Mouse (Mus musculus) left cerebral cortex, postnatal 14 days (tissue): ENCODE measurements around the gene Ulk4. TPM values are rescaled to one million over a fixed set of nuclear protein-coding genes. Genes with fewer than 3 reads are reported as not detected.

Experiments used
- DNase-seq, 2 experiments: peaks; one replicate each; pipeline ENCODE4 v3.0.0; 2021 to 2022; ENCODE audit warnings: low spot score in 2 of 2, mixed read lengths in 1 of 2
- intact Hi-C: fragments of 180-260 bp; cut with DNase I; formaldehyde crosslinking; loops from one replicate; pipeline ENCODE4 v1.15.1; 2025
- total RNA-seq, 2 experiments: library from RNA; stranded (reverse); gene quantifications; 2 replicates each; pipeline ENCODE4 v1.2.3; 2021

The Ulk4 gene
- total RNA-seq, 2 experiments from 2014 or later = 8.8 to 8.9 TPM

DNA sequence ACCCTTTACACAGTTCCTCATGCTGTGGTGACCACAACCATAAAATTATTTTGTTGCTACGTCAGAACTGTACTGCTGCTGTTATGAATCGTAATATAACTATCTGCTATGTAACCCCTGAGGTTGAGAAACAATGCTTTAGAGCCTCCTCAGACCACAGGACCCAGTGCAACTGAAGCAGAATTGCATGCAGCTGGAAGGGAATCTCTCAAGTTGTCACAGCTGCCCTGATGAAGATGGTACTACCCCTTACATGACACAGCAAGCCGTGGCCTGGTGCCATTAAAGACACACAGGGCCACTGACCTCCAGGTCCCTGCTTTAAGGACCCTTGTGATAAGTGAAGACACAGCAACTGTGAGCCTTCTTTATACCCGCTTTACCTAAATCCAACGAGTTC lies 123.7 kb downstream of the Ulk4 start:
- intact Hi-C loops = no loop called here
- no peak for DNase-seq

DNA sequence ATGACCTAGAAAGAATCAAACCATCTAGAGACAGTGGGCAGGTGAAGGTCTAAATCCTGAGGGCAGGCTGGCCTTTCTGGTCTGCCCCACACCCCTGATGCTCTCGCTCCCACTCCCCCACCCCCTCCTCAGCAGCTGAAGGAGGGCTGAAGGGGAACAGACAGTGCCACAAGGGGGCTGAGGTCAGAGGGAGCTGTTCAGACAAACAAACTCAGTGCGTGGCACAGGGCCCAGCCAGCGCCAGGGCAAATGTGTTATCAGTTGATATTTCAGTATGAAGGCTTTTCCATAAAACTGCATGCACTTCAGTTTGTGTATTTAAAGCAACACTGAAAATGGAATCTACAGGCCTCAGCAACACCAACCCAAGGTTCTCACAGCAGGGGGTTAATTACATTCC lies 128.4 kb downstream of the Ulk4 start:
- intact Hi-C loops = no loop called here
- no peak for DNase-seq

DNA sequence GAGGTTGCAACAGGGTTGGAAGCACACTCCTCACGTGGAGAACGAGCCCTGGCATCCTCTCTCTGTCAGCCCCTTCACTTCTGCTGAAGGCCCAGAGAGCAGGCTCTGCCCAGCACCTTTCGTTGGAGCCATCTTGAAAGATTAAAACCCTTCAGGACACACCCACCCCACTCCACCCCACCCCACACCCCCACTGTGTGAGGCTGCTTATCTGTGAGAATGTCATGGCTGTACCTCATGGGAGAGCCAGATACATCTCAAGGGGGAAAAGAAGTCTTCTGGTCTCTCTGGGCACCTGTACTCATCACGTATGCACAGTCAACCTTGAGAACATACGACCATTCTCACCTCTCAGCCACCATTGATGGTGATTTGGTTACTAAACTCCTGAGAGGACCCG lies 133.8 kb downstream of the Ulk4 start:
- intact Hi-C loops = no loop called here

DNA sequence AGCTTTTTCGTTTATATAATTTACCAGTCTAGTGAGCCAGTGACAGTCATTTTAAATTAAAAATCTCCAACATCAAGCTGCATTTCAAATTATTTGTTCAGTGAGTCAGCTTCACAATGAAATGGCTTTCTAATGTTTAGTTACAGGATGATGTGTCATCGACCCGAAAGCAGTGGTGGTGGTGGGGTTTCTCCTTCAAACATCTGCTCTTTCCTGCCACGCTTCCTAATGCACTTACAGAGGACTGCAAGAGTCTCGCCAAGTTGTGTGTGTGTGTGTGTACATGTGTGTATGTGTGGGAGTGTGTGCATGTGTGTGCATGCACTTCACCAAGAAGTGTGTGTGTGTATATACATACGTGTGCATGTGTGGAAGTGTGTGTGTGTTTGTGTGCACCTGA lies 144.4 kb downstream of the Ulk4 start:
- DNase-seq = no peak
- intact Hi-C loops = no loop called here

More for the DNA sequence above, 133.8 kb downstream of the Ulk4 start:
- DNase-seq = no peak

DNA sequence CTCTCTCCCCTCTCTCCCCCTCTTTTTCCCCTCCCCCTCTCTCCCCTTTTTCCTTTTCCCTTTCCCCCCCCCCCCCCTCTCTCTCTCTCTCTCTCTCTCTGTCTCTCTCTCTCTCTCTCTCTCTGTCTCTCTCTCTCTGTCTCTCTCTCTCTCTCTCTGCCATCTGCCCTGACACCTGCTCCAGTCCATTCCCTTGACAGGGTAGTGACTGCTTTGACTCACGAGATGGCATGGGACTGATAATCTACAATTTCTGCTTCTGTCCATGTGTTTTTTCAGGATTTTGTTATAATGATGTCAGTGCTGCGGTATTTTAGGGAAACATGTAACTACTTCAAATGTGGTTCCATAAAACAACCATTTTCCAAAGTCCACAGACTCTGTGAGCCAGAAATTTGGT lies 147.5 kb downstream of the Ulk4 start:
- intact Hi-C loops = no loop called here
- DNase-seq = no peak

DNA sequence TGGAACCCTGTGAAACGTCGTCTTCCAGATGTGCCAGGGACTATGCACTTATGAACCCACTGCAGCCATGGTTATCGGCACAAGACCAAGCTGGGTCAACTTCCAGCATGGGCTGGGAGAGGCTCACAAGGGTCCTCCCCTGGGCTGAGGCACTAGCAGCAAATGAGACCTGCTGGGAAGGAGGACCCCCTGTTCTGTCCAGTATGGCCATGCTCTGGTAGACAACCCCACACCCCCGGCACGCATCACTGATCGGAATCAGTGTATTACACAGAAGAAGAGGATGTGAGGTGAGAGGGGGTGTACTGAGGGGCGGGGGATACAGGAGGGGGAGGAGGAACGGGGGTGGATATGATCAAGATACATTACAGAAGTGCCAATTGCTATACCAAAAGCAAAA lies 148.1 kb downstream of the Ulk4 start:
- intact Hi-C loops = no loop called here
- DNase-seq = no peak

DNA sequence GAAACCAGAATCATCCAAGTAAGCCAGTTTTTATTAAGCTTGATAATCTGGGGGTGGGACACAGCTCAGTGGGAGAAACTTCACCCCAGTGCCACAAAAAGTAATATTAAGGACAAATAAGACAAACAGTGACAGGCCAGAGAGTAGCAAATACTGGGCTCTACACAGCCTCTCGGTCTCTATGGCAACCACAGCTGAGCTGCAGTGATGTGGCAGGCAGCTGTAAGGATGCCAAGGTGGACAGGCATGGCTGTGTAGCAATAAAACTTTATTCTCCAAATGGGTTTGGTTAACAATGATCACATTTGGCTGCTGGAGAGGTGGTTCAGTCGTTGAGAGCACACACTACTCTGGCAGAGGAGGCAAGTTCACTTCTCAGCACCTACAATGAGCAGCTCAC lies 150.0 kb downstream of the Ulk4 start:
- intact Hi-C loops = no loop called here
- peak; percentile 19 to 67 for DNase-seq

DNA sequence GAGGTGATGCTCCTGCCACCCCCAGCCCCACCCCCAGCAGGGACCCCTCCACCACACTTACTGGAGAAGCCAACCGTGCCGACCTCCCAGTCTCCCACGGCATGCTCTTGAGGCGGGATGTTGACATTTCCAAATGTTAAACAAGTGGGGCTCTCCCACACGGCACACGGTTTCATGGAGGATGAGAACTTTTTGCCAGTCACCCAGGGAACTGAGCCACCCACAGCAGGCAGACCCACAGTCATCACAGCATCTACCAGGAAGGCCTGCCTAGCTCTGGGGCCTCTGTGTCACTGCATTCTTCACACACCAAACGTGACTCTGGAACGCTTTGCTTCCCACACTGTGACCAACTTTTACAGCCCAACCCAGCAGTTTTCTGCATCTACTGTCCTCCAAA lies 152.3 kb downstream of the Ulk4 start:
- no peak for DNase-seq

DNA sequence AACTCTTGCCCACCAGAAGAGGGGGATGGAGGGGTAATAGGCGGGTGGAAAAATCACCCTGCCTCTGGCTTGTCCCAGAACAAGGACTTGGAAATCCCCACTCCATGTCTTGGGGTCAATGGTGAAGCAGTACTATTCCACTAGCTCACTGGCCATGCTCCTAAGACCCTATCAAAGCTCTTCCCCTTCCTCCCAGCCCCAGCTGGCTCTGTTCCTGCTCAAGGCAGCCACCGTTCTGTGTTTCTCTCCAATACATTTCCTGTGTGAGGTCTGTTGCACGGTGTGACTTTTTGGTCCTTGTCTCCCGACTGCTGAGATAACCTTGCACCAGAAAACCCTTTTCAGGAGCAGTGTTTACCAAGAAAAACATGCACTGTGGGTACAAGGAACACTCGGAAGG lies 155.0 kb downstream of the Ulk4 start:
- DNase-seq = no peak
- intact Hi-C loops = no loop called here

More for the DNA sequence above, 152.3 kb downstream of the Ulk4 start:
- intact Hi-C loops = no loop called here

DNA sequence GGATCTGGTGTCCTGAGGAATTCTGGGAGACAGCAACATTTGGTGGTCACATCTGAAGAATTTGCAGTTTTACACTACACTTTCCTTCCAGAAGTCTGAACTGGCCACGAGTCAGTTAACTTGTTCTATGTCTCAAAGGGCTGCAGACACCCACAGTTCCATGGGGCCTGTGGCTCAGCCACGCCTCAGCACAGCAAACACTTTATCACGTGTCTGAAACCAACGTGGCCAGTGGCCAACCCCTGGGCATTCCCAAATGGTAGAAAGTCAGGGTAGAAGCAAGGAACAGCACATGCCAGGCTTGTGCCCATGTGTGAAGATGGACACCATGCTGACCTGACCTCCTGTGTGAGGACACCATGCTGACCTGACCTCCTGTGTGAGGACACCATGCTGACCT lies 159.1 kb downstream of the Ulk4 start:
- intact Hi-C loops = no loop called here
- DNase-seq = no peak

DNA sequence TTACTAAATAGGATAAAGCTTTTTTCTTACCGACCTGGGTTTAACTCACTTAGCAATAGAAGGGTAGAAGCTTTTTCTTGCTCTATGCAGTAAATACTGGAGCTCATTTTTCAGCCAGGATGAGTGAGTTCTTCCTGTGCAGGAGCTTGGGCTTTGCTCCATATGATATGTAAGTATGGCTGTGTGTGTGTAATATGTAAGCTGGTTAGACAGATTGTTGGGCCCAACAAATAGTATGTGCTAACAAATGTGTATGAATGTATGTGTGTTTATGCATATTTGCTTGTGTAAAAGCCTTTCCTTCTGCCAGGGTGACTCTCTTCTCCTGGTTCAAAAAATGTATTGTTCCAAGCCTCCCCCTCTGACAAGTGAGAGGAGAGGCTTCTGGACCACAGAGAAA lies 164.9 kb downstream of the Ulk4 start:
- DNase-seq = no peak
- intact Hi-C loops = no loop called here

DNA sequence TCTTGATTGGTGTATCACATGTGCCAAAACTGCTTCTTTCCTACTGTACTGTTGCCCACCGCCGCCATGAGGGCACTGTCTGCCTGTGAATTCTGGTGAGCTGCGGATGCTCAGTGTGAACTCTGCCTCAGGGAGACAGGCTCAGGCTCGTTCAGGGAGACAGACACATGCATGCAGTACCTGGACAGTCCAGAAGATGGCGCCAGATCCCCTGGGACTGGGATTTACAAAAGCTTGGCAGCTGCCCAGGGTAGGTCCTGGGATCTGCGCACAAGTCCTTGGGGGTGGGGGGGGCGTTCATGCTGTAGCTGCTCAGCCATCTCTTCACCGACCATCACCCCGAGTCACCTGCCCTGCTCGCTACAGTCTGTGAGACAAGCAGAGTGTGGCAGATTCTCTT lies 168.9 kb downstream of the Ulk4 start:
- peak; percentile 74 to 76 for DNase-seq
- intact Hi-C loops = no loop called here

DNA sequence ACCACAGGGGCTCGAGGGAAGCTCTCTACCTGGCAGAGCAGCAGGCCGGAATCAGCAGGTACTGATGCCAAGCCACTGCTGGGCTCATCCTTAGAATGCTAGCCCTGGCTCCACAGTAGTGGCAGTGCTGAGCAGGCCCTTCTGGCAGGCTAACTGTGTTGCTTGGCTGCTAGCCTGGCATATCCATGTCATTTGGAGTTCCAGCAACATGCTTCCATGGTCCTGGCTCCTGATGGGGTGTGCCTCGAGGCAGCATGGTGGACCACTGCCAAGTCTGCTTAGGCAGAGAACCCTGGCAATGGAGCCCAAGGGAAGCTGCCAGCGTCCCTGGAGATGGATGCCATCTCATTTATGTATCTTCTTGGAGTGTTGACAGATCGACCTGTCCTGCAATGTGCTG lies 169.4 kb downstream of the Ulk4 start:
- intact Hi-C loops = no loop called here
- DNase-seq = peak; percentile 67 to 82

DNA sequence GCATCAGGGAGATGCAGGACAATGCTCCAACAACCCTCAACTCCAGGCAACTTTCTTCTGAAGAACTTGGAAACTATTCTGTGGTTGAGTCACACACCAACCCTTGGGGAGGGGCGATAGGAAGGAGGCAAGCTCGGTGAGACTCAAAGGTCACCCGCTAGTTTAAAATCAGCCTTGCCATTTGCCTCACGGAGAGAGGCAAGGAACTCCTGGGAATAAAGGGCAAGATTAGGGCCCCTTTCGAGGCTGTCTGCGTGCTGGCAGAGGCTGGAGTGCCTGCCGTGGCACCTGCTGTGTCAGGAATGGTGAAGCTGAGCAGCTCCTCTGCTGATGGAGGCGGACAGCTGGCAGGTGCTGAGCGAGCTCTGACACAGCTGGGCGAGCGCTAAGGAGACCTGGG lies 169.9 kb downstream of the Ulk4 start:
- no peak for DNase-seq
- intact Hi-C loops = no loop called here

DNA sequence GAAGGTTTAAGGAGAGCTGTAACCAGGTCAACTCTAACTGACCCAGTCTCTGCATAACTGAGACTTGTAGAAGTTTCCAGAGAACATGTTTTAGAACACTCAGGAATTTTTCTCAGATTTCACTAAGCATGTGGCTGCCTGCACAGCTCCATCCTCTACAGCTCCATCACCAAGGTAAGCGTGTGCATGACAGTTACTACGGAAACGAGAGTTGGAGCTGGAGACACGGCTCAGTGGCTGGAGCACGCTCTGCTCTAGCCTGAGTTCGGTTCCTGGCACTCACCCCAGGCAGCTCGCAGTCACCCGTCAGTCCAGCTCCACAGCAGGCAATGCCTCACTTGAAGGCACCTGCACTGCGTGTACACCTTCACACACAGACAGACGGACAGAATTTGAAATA lies 175.5 kb downstream of the Ulk4 start:
- no peak for DNase-seq
- intact Hi-C loops = no loop called here

DNA sequence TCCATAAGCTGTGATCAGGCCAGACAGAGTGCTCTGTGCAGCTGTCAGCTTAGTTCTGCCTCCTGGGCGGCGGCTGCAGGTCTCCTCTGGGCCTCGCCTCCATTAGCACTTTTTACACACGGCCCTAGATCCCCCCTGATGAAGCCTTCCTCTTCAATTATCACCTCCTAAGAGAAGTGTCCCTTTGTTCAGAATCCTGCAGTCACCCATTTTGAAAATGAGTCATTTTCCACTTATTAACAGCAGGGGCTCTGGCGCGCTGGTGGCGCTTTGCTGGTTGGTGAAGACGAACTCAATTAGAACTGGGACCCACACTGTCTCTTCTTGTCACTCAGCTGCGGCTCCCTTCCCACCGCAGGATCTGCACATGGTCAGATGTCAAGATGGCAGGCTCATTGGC lies 177.5 kb downstream of the Ulk4 start:
- intact Hi-C loops = no loop called here
- DNase-seq = no peak

DNA sequence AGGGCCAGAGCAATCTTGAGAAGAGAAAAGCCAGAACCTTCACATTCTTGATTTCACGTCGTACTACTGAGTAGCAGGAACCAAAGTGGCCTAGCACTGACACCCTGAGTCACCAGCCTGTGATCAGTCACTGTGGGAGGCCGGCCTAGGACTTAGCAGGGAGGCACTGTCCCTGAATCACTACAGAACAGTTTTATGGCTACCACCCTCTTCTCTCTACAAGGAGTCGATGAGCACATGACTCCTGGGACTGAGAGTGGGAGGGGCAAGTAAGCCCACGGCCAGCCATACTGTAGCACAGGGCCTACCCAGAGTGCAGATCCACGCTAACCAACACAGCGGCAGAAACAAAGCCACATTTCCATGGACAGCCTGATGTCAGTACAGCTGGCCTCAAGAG lies 183.2 kb downstream of the Ulk4 start:
- intact Hi-C loops = no loop called here
- no peak for DNase-seq

DNA sequence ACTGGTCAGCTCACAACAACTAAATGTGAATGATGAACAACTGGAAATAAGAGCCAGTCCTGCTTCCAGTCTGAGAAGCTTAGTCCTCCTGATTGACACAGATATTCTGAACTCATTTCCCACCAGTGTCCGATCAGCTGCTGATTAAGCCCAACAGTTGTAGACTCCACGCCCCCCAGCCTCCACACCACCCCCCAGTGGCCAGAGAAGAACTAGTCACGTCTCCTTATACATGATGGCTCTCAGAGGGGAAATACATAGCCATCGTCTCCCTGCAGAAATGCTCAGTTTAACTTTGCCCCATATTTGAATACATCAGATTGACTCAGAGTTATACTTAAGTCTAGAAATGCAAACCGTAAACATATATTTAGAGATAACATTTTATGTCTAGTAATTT lies 184.4 kb downstream of the Ulk4 start:
- intact Hi-C loops = no loop called here
- no peak for DNase-seq

DNA sequence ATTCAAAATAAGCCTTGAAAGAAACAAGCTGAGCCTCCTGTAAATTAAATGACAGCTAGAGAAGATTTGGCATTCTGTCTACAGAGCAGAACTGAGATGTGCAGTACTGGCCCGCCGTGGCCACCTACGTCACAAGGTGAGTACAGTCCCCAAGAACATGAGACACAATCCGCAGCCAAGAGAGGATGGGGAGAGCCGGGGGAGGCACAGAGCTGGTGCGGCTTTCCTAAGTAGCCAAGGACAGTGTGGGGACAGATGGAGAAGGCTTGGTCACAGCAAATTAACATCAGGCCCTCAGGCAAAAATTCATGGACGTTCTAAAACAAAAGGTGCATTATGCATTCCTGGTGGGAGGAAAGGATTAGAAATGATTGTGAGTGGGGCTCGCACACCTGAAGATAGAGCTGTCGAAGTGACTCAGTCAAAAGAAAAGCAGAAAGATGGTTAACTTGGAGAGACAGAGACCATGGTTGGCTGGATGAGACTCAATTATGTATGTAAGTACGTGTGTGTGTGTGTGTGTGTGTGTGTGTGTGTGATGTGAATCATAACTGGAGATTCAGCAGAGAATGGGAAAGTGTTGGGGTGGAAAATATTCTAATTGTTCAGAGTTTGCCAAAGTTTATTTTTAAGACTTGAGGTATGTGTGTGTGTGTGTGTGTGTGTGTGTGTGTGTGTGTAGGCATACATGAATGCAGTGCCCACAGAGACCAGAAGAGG lies 185.8 kb downstream of the Ulk4 start:
- intact Hi-C loops = no loop called here
- DNase-seq = peak in 1 of 2 experiments; percentile 42

DNA sequence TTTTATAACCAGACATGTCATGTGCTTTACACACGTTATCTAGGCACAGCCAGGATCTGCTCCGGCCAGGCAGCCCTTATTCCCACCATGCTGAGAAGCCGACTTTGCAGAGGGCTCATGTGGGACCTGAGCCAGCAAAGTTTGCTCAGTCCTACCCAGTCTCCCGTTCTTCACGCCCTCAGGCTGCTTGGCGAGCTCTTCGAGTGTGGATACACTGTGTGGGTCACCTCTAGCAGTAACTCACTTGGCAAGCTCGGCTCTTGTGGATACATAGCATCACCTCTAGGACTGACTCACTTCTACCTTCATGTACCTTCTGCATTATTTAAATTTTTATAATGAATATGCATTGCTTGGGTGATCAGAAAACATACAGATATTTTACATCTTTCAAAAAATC lies 189.3 kb downstream of the Ulk4 start:
- no peak for DNase-seq
- intact Hi-C loops = no loop called here

DNA sequence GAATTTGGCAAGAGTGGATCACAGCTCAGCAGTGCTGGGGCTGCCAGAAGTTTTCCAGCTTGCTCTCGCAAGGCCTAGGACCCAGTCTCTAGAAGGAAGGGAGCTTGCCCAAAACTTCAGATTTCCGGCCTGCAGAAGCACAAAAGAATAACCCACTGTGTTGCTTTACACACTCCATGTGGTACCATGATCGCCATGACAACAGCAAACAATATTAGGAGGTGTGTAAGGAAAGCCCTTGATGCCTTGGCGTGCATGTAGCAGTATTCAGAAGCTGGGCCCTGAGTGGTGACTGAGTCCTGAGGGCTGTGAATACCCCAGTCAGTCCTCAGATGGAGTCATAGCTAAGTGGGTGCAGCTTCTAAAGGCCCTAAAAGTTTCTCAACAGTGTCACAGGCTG lies 192.8 kb downstream of the Ulk4 start:
- no peak for DNase-seq

DNA sequence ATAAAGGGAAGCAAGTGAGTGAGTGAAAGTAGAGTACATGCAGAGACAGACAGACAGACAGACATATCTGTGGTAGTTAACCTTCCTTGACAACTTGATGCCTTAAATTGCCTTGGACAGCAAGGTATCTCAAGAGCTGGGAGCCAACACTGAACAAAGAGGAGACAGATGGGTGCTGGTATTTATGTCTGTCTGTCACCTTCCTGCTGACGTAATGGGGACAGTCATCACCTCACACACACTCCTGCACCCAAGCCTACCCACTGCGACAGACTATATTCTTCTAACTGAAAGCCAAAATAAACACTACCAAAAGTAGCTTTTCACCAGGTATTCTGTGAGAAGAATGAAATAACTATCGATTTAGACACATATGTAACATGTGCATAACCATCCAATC lies 196.2 kb downstream of the Ulk4 start:
- DNase-seq = no peak
- intact Hi-C loops = no loop called here

More for the DNA sequence above, 192.8 kb downstream of the Ulk4 start:
- intact Hi-C loops = no loop called here
